Mouse (Mus musculus) midbrain, embryonic 12.5 days (tissue): ENCODE data around the gene Rac3. TPM values are rescaled to one million over a fixed set of nuclear protein-coding genes. Genes with fewer than 3 reads are reported as not detected.
A peak's percentile ranks its signal among the peaks of the same experiment; 100 is the strongest.
"Not testable (repeated sequence)": the region's sequence is repeated elsewhere in the genome, so short reads cannot be mapped to it uniquely, and the experiment has no call there.

Experiments used
- ATAC-seq: fragments of 200-750 bp; cut with Nextera tagmentation; 2 replicates; pipeline ENCODE4 v1.8.0; 2017; ENCODE audit warnings: low read depth, moderate TSS enrichment, moderate library complexity; ENCODE audit not compliant: low FRiP score
- H3K27ac ChIP-seq: fragments of 300-500 bp; sonication (generic); replicated peaks from 2 replicates; pipeline ENCODE4 v1.5.1; 2016; ENCODE audit warnings: mild to moderate bottlenecking
- H3K27me3 ChIP-seq: fragments of 300-500 bp; sonication (generic); 2 replicates; pipeline ENCODE4 v1.6.1; 2016; ENCODE audit warnings: mild to moderate bottlenecking
- H3K36me3 ChIP-seq: fragments of 300-500 bp; sonication (generic); 2 replicates; pipeline ENCODE4 v1.6.1; 2016
- H3K4me1 ChIP-seq: fragments of 300-500 bp; sonication (generic); 2 replicates; pipeline ENCODE4 v1.6.1; 2016
- H3K4me2 ChIP-seq: fragments of 300-500 bp; sonication (generic); replicated peaks from 2 replicates; pipeline ENCODE4 v1.6.1; 2016; ENCODE audit warnings: mild to moderate bottlenecking, moderate library complexity
- H3K4me3 ChIP-seq: fragments of 300-500 bp; sonication (generic); 2 replicates; pipeline ENCODE4 v1.5.1; 2016; ENCODE audit warnings: mild to moderate bottlenecking
- H3K9ac ChIP-seq: fragments of 300-500 bp; sonication (generic); replicated peaks from 2 replicates; pipeline ENCODE4 v1.6.1; 2016; ENCODE audit warnings: mild to moderate bottlenecking, moderate library complexity
- H3K9me3 ChIP-seq: fragments of 300-500 bp; sonication (generic); 2 replicates; pipeline ENCODE4 v1.6.1; 2016; ENCODE audit warnings: mild to moderate bottlenecking
- WGBS: fragments of 180-500 bp; shearing (Covaris S2); methylation state at CpG from one replicate; pipeline ENCODE4 v1.1.7; 2016; 5-methylcytosine and 5-hydroxymethylcytosine counted together
- polyA plus RNA-seq: library from polyadenylated mRNA; unstranded; fragments of >200 nt; fragmentation: Nextera tagmentation; extraction: Ambion mirVana; gene quantifications from 2 replicates; pipeline ENCODE4 v1.2.1, GENCODE M21; 2016

Rac3 gene
- polyA plus RNA-seq, 1 experiment from 2014 or later: 70.5 TPM

GRCm38 (mm10) chr11:120722761-120723382 lies 1.6 kb downstream of the Rac3 start:
- peaks cover 34% of the 10 kb centered on the region for H3K4me1 ChIP-seq
- no peak for ATAC-seq
- no peaks in the 10 kb centered on the region for H3K9me3 ChIP-seq
- peaks cover 59% of the 10 kb centered on the region for H3K27me3 ChIP-seq
- H3K4me2 ChIP-seq: peak overlapping the region; percentile 87; the same call in 1 of the 2 replicates
- H3K9ac ChIP-seq: no peak overlapping the region
- H3K27ac ChIP-seq: no peak overlapping the region
- peak overlapping the region; percentile 71; the same call in 1 of the 2 replicates for H3K4me3 ChIP-seq
- 89% methylated on average over 11 of the region's 11 CpGs for WGBS
- peaks cover 22% of the 10 kb centered on the region for H3K36me3 ChIP-seq

- Histone ChIP-seq H3K4me3 (no peak overlapping the region), H3K27me3 (peaks cover 64% of the 10 kb centered on the region), H3K4me1 (peaks cover 34% of the 10 kb centered on the region), H3K4me2 (no peak overlapping the region), H3K27ac (no peak overlapping the region), H3K9me3 (no peaks in the 10 kb centered on the region), H3K9ac (no peak overlapping the region), H3K36me3 (peaks cover 17% of the 10 kb centered on the region)
- ATAC-seq: no peak
- WGBS: 81% methylated on average over 7 of the region's 7 CpGs
Observed at GRCm38 (mm10) chr11:120723509-120723908, 2.2 kb downstream of the Rac3 start.

GRCm38 (mm10) chr11:120726243-120727168 lies 5.2 kb downstream of the Rac3 start:
- Histone ChIP-seq H3K4me3 (peak overlapping the region; percentile 58), H3K9me3 (no peaks in the 10 kb centered on the region), H3K4me1 (peaks cover 27% of the 10 kb centered on the region), H3K27ac (no peak overlapping the region), H3K36me3 (no peaks in the 10 kb centered on the region), H3K27me3 (peaks cover 77% of the 10 kb centered on the region), H3K9ac (peak overlapping the region; percentile 66), H3K4me2 (peak overlapping the region; percentile 88)
- peak; percentile 50 for ATAC-seq
- 16% methylated on average over 34 of the region's 36 CpGs for WGBS

GRCm38 (mm10) chr11:120727169-120727527 lies 5.9 kb downstream of the Rac3 start, which contains the start of gene Dcxr:
Dcxr (minus strand) TSS chr11:120727281.
- Histone ChIP-seq H3K27ac (no peak within 1 kb of the TSS), H3K9ac (peak within 1 kb of the TSS; percentile 66), H3K4me1 (peaks cover 22% of the 10 kb centered on the region), H3K9me3 (no peaks in the 10 kb centered on the region), H3K27me3 (peaks cover 75% of the 10 kb centered on the region), H3K4me3 (peak within 1 kb of the TSS; percentile 58), H3K4me2 (peak within 1 kb of the TSS; percentile 88), H3K36me3 (no peaks in the 10 kb centered on the region)
- peak; percentile 90 for ATAC-seq
- WGBS: under 1% methylated on average over 14 of the region's 14 CpGs

GRCm38 (mm10) chr11:120727564-120727963 lies 6.3 kb downstream of the Rac3 start:
- ATAC-seq: no peak
- Histone ChIP-seq H3K27ac (no peak overlapping the region), H3K27me3 (peaks cover 70% of the 10 kb centered on the region), H3K4me3 (no peak overlapping the region), H3K4me1 (peaks cover 17% of the 10 kb centered on the region), H3K9ac (no peak overlapping the region), H3K4me2 (no peak overlapping the region), H3K9me3 (no peaks in the 10 kb centered on the region), H3K36me3 (no peaks in the 10 kb centered on the region)
- 60% methylated on average over 12 of the region's 12 CpGs for whole genome bisulfite sequencing

GRCm38 (mm10) chr11:120728530-120729240 lies 7.4 kb downstream of the Rac3 start:
- H3K4me2 ChIP-seq: no peak overlapping the region
- no peaks in the 10 kb centered on the region for H3K36me3 ChIP-seq
- no peak overlapping the region for H3K27ac ChIP-seq
- no peak overlapping the region for H3K4me3 ChIP-seq
- H3K9ac ChIP-seq: no peak overlapping the region
- H3K27me3 ChIP-seq: peaks cover 59% of the 10 kb centered on the region
- peaks cover 16% of the 10 kb centered on the region for H3K4me1 ChIP-seq
- H3K9me3 ChIP-seq: no peaks in the 10 kb centered on the region
- ATAC-seq: no peak
- 65% methylated on average over 11 of the region's 11 CpGs for WGBS

- not testable (repeated sequence) for H3K9me3 ChIP-seq, H3K36me3 ChIP-seq, ATAC-seq, H3K27ac ChIP-seq, H3K9ac ChIP-seq
- Histone ChIP-seq H3K27me3 (peaks cover 54% of the 10 kb centered on the region), H3K4me2 (peak overlapping the region; percentile 36), H3K4me3 (0 out of 2 replicates have a peak overlapping the region, but pooled peaks have one; percentile 1), H3K4me1 (peaks cover 16% of the 10 kb centered on the region)
- 4% methylated on average over 18 of the region's 21 CpGs for WGBS
Observed at GRCm38 (mm10) chr11:120729432-120730050, 8.3 kb downstream of the Rac3 start.

GRCm38 (mm10) chr11:120730331-120730870 lies 9.1 kb downstream of the Rac3 start:
- no peak for ATAC-seq
- H3K4me2 ChIP-seq: no peak overlapping the region
- H3K27ac ChIP-seq: no peak overlapping the region
- no peak overlapping the region for H3K4me3 ChIP-seq
- no peaks in the 10 kb centered on the region for H3K36me3 ChIP-seq
- 89% methylated on average over 10 of the region's 10 CpGs for WGBS
- no peaks in the 10 kb centered on the region for H3K9me3 ChIP-seq
- peaks cover 16% of the 10 kb centered on the region for H3K4me1 ChIP-seq
- H3K27me3 ChIP-seq: peaks cover 47% of the 10 kb centered on the region
- H3K9ac ChIP-seq: no peak overlapping the region

GRCm38 (mm10) chr11:120731395-120731794 lies 10.1 kb downstream of the Rac3 start:
- H3K36me3 ChIP-seq: no peaks in the 10 kb centered on the region
- no peak for ATAC-seq
- WGBS: 96% methylated on average over 1 of the region's 1 CpGs

GRCm38 (mm10) chr11:120731858-120732680 lies 10.8 kb downstream of the Rac3 start, which contains the start of gene Cbr2:
Cbr2 (minus strand) TSS chr11:120732114.
- H3K9me3 ChIP-seq: no peaks in the 10 kb centered on the region
- H3K4me2 ChIP-seq: no peak within 1 kb of the TSS
- no peaks in the 10 kb centered on the region for H3K36me3 ChIP-seq
- ATAC-seq: no peak
- no peak within 1 kb of the TSS for H3K9ac ChIP-seq
- 76% methylated on average over 12 of the region's 12 CpGs for WGBS
- H3K4me1 ChIP-seq: peaks cover 5% of the 10 kb centered on the region; the same call in 1 of the 2 replicates
- peaks cover 33% of the 10 kb centered on the region for H3K27me3 ChIP-seq
- no peak within 1 kb of the TSS for H3K4me3 ChIP-seq
- no peak within 1 kb of the TSS for H3K27ac ChIP-seq

More at GRCm38 (mm10) chr11:120731395-120731794, 10.1 kb downstream of the Rac3 start:
- H3K9ac ChIP-seq: no peak overlapping the region
- H3K4me3 ChIP-seq: no peak overlapping the region
- no peak overlapping the region for H3K27ac ChIP-seq
- no peak overlapping the region for H3K4me2 ChIP-seq
- peaks cover 38% of the 10 kb centered on the region for H3K27me3 ChIP-seq
- H3K9me3 ChIP-seq: no peaks in the 10 kb centered on the region
- H3K4me1 ChIP-seq: peaks cover 12% of the 10 kb centered on the region
